Mouse (Mus musculus): ENCODE data around the gene Lmbr1l.
"Not testable (repeated sequence)": the region's sequence is repeated elsewhere in the genome, so short reads cannot be mapped to it uniquely, and the experiment has no call there.

Lmbr1l gene

GRCm38 (mm10) chr15:98934217-98934839 lies 16.3 kb upstream of the Lmbr1l start, which contains the start of gene Tuba1b:
Tuba1b (minus strand) TSS chr15:98934565.
- DNase-seq (ENCODE audit: low spot score): peak; percentile 95

GRCm38 (mm10) chr15:98933833-98934216 lies 15.8 kb upstream of the Lmbr1l start:
- DNase-seq (ENCODE audit: low spot score): peak; percentile 95

GRCm38 (mm10) chr15:98933004-98933671 lies 15.1 kb upstream of the Lmbr1l start:
- DNase-seq (ENCODE audit: low spot score): not testable (repeated sequence)

- no peak for DNase-seq (ENCODE audit: low spot score)
These were observed 13.0 kb upstream of the Lmbr1l start for GRCm38 (mm10) chr15:98930998-98931397.

- DNase-seq (ENCODE audit: low spot score): no peak
These were observed 12.1 kb upstream of the Lmbr1l start for GRCm38 (mm10) chr15:98930017-98930734.

GRCm38 (mm10) chr15:98928598-98929240 lies 10.7 kb upstream of the Lmbr1l start:
- peak; percentile 65 for DNase-seq (ENCODE audit: low spot score)

- DNase-seq (ENCODE audit: low spot score): no peak
These were observed 9.5 kb upstream of the Lmbr1l start for GRCm38 (mm10) chr15:98927566-98927965.

- DNase-seq (ENCODE audit: low spot score): no peak
These were observed 6.7 kb upstream of the Lmbr1l start for GRCm38 (mm10) chr15:98924682-98925081.

GRCm38 (mm10) chr15:98923031-98923537 lies 5.1 kb upstream of the Lmbr1l start:
- no peak for DNase-seq (ENCODE audit: low spot score)

- no peak for DNase-seq (ENCODE audit: low spot score)
These were observed 4.5 kb upstream of the Lmbr1l start for GRCm38 (mm10) chr15:98922581-98922980.

GRCm38 (mm10) chr15:98921510-98921909 lies 3.5 kb upstream of the Lmbr1l start:
- no peak for DNase-seq (ENCODE audit: low spot score)

- DNase-seq (ENCODE audit: low spot score): not testable (repeated sequence)
These were observed 466 bp upstream of the Lmbr1l start for GRCm38 (mm10) chr15:98918499-98918895.

- no peak for DNase-seq (ENCODE audit: low spot score)
These were observed 940 bp downstream of the Lmbr1l start for GRCm38 (mm10) chr15:98917091-98917490.

- DNase-seq (ENCODE audit: low spot score): no peak
These were observed 2.0 kb downstream of the Lmbr1l start for GRCm38 (mm10) chr15:98916016-98916415.

GRCm38 (mm10) chr15:98914903-98915302 lies 3.1 kb downstream of the Lmbr1l start:
- DNase-seq (ENCODE audit: low spot score): no peak

- no peak for DNase-seq (ENCODE audit: low spot score)
These were observed 13.3 kb downstream of the Lmbr1l start for GRCm38 (mm10) chr15:98904692-98905091.

- no peak for DNase-seq (ENCODE audit: low spot score)
These were observed 15.4 kb downstream of the Lmbr1l start for GRCm38 (mm10) chr15:98902600-98902999.

GRCm38 (mm10) chr15:98901530-98901929 lies 16.5 kb downstream of the Lmbr1l start:
- DNase-seq (ENCODE audit: low spot score): no peak

- DNase-seq (ENCODE audit: low spot score): peak; percentile 66
These were observed 19.9 kb downstream of the Lmbr1l start, which contains the start of gene Dhh for GRCm38 (mm10) chr15:98897928-98898800. Dhh (minus strand) TSS chr15:98898540.

- peak; percentile 44 for DNase-seq (ENCODE audit: low spot score)
These were observed 20.5 kb downstream of the Lmbr1l start for GRCm38 (mm10) chr15:98897495-98897894.

Measured in ovary, postnatal 36 days (tissue).